Mouse (Mus musculus) cerebellum, postnatal 10 days (tissue): ENCODE results near the gene Slc25a28.

Experiments
- DNase-seq, 2 experiments: peaks; one replicate each; pipeline ENCODE4 v3.0.0; 2021; ENCODE audit warnings: mixed read lengths in 2 of 2

Slc25a28 gene

GRCm38 (mm10) chr19:43675525-43676400, 1.1 kb upstream of the Slc25a28 start:
- no peak for DNase-seq

DNA sequence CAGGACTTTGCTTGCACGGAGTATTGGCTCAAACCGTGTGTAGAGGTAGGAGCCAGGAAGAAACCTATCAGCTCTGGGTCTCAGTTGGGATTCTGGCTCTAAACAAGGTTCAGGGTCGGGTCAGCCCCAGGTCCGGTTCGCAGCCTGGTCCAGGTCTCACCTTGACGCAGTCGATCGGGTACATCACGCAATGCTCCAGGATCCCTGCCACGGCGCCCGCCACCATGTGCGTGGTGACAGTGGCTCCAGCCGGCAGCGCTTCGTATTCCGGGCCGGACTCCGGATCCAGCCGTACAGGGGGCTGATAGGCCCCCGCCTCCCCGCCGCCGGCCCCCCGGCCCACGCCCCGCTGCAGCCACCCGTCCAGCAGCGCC, 378 bp downstream of the Slc25a28 start:
- peak; percentile 65 to 74 for DNase-seq

DNA sequence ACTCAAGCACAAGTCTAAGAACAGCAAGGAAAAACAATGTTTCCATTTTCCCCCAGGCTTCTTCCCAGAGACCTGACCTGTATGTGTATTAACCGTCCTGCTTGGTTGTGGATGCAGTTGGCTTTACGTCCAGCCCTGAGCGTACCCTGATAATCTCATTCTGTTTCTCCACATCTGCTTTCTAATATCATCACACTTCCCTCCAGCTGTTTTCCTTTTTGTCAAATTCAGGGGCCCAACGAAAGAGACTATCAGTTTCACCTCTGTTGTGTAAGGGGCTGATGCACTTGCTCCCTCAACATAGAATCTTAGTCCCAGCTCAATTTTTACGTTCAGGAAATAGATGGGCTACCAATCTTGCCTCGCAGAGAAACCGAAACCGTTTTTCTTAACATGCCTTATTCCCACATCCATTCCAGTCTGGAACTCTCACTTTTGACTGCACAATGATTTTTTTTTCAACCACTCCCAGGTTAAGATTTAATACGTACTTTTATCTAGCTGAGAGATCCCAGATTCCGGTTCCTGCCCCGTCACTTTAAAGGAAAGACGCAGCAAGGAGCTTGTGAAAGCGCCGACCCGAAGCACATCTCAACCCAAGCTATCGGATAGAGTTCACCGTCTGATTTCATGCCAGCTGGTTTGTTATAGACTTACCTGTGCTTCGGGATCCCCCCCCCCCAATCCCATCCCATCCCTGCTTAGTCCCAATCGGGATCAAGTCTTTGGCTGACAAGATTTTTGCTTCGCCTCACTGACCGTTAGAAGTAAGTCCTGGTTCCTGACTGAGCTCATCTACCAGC, 967 bp downstream of the Slc25a28 start:
- DNase-seq = peak in 1 of 2 experiments; percentile 28

- no peak for DNase-seq
Measured at GRCm38 (mm10) chr19:43671054-43671453, 3.6 kb downstream of the Slc25a28 start.

DNA sequence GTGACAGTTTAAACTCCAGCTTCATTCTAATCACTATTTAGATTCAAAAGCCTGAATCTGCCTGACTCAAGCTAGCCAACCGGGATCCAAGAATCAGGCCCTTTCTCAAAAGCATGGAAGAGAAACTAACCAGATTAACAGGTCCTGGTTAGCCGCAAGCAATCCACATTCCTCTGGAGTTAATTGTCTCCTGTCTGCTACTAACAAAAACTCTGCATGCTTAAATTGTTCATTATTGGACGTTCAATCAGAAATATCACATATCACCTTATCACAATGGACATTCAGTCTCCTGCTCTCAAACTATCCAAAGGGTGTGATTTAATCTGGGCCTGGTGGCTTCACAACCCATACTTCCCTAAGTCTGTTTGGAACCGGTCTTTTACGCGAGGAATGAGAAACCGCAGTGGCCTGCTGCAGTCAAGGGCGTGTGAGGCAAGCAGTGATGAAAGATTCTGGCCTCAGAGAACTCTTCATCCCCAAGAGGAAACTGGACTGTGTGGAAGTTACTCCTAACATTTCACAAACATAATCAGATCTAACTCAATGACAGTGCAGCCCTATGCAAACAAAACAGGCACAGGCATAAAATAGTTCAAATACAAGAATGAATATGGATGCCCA, 5.4 kb downstream of the Slc25a28 start:
- no peak for DNase-seq

- DNase-seq = peak; percentile 46 to 48
Measured at GRCm38 (mm10) chr19:43667430-43667809, 7.3 kb downstream of the Slc25a28 start.

GRCm38 (mm10) chr19:43666661-43667429, 7.8 kb downstream of the Slc25a28 start:
- no peak for DNase-seq

DNA sequence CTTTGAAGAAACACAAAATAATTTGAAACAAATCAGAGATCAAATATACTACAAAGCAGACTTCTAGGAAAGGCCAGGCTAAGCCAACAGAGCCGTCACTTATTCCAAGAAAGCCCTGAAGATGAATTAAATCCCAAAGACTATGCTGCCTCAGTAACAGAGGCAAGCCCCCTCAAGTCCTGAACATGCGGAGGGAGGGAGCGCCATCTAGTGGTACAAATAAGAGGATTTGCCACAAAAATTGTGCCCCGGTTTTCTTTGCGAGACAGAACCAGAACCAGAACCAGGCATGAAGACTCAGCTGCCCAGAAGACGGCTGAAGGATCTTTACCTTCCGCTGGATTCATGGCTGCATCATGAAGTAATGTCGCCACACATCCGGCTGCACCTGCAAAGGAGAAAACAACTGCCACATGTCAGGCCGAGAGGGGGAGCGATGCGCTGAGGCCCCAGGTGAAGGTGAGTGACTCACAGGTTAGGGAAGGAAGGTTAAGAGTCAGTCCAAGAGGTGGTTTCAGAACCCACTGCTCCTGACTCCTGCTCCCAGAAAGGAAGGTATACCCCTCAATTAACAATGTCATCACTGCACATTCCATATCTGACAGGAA, 9.1 kb downstream of the Slc25a28 start:
- peak; percentile 69 to 81 for DNase-seq

- peak in 1 of 2 experiments; percentile 35 for DNase-seq
Measured at GRCm38 (mm10) chr19:43663471-43663870, 11.2 kb downstream of the Slc25a28 start.

DNA sequence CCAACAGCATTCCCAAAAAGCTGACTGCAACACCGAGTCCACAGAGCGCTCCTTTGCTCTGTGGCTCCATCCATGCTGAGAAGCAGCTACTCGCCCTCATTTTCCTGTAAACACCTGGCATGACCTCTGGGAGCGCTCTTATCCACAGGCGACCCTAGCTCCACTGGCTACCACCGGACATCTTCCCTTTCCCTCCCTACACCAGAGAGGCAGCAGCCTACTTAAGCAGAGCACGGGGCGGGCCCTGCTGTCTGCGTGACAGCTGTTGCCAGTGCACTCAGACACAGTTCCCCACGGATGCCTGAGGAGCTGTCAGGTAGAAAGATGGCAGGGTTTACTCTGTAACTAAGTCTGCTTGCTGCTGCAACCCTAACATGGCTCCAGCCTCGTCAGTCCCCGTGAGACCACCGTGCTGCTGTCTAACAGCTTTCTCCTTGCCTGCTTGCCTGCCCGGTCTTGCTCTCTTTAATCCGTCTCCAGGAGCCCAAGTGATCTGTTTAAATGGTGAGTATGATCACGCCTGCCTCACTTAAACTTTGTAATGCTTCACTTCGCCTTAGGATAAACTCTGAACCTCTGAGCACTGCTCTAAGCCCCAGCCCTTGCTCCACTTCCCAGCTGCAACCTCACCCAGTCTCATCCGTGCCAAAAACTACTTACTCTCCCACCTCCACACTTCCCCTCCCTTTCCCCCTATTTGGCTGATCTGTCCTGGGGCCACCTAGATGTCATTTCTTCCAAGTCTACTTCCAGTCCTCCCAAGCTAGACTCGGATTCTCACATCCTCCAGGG, 12.3 kb downstream of the Slc25a28 start:
- DNase-seq = peak; percentile 45 to 48

DNA sequence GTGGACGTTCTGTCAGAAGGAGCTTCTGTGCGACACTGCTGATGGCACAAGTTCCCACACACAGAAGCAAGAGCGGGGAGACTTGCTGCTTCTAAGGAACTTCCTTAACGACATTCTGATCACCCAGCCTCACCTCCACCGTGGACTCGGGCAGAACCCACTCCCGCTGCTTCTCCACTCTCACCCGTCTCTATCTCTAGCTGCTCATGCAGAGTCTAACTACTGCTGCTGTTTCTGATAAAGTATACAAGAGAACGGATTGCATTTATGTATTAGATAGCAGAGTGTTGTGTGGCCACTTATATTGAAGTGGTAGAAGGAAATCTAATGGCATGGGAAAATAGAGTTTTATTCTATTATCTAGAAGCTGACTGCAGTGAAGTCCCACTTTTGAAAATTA, 13.9 kb downstream of the Slc25a28 start:
- no peak for DNase-seq

GRCm38 (mm10) chr19:43659632-43660031, 15.0 kb downstream of the Slc25a28 start:
- no peak for DNase-seq

GRCm38 (mm10) chr19:43655735-43656492, 18.8 kb downstream of the Slc25a28 start:
- peak; percentile 80 to 82 for DNase-seq

GRCm38 (mm10) chr19:43651241-43651785, 23.4 kb downstream of the Slc25a28 start:
- no peak for DNase-seq

- DNase-seq = no peak
Measured at GRCm38 (mm10) chr19:43648343-43648742, 26.3 kb downstream of the Slc25a28 start.

DNA sequence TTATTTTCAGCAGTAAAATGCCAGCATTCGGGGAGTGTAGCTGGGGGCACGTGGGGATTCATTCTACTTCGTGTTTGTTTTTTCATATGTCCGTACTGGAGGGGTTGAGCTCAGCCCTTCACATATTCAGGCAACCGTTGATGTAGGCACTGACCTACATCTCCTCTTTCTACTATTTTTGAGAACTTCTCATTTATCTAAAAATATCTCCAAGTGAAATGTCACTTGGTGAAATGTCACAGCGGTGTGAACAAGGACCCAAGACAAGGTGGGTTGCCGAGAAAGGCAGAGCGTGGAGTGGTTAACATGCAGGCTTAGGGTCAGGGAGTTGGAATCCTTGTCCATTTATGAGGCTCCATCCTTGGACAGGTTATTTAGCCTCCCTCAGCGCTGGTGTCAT, 27.4 kb downstream of the Slc25a28 start:
- no peak for DNase-seq

DNA sequence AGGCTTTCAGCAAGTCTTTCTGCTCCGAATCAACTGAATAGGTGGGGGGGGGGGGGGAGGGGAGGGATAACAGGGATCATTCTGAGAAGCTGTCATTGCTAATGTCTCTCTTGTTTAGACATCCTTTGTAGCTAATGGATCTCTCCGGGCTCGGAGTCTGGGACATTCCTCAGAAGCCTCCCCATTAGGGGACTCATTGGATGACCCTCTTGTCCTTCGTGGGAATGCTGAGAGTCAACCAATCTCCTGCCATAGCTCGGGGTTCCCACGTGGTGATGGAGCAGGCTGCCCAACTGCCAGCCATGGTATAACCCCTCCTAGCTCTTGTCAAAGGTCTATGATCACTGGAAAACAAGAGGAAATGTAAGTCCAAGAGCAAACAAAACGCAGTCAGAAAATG, 27.8 kb downstream of the Slc25a28 start:
- DNase-seq = no peak

GRCm38 (mm10) chr19:43645508-43645907, 29.2 kb downstream of the Slc25a28 start:
- DNase-seq = no peak

- DNase-seq = no peak
Measured at GRCm38 (mm10) chr19:43642843-43643242, 31.8 kb downstream of the Slc25a28 start.

- no peak for DNase-seq
Measured at GRCm38 (mm10) chr19:43641833-43642232, 32.8 kb downstream of the Slc25a28 start.
